Mouse (Mus musculus): ENCODE measurements around the gene Herpud2. TPM values are rescaled to one million over a fixed set of nuclear protein-coding genes. Genes with fewer than 3 reads are reported as not detected.

Herpud2 gene
- total RNA-seq (2021) = 10 to 100 TPM; 53.1 to 54.8 TPM
- long read RNA-seq, experiment 1, transcript Herpud2-201 (8 exons, 2,781 nt) = major isoform, 57 of 76 reads
- long read RNA-seq, experiment 1, partial matches to known transcripts = 4 of 76 reads
- long read RNA-seq, experiment 1, other reads (novel, unspliced or antisense) = 13 of 76 reads
- long read RNA-seq, experiment 2, transcript Herpud2-201 (8 exons, 2,781 nt) = major isoform, 37 of 51 reads
- long read RNA-seq, experiment 2, partial matches to known transcripts = 2 of 51 reads
- long read RNA-seq, experiment 2, other reads (novel, unspliced or antisense) = 10 of 51 reads

GRCm38 (mm10) chr9:25151611-25152241 lies at the start of gene Herpud2:
Herpud2 (minus strand) TSS chr9:25151820.
- DNase-seq (ENCODE audit: low spot score in 2 of 2) = peak; percentile 84 to 92

GRCm38 (mm10) chr9:25200987-25201386 lies 49.4 kb upstream of the Herpud2 start:
- no peak for DNase-seq (ENCODE audit: low spot score in 2 of 2)

GRCm38 (mm10) chr9:25200148-25200547 lies 48.5 kb upstream of the Herpud2 start:
- DNase-seq (ENCODE audit: low spot score in 2 of 2) = no peak

GRCm38 (mm10) chr9:25196746-25197145 lies 45.1 kb upstream of the Herpud2 start:
- no peak for DNase-seq (ENCODE audit: low spot score in 2 of 2)

GRCm38 (mm10) chr9:25191612-25192011 lies 40.0 kb upstream of the Herpud2 start:
- no peak for DNase-seq (ENCODE audit: low spot score in 2 of 2)

GRCm38 (mm10) chr9:25186501-25186900 lies 34.9 kb upstream of the Herpud2 start:
- no peak for DNase-seq (ENCODE audit: low spot score in 2 of 2)

- no peak for DNase-seq (ENCODE audit: low spot score in 2 of 2)
These were observed 34.2 kb upstream of the Herpud2 start for GRCm38 (mm10) chr9:25185854-25186253.

- DNase-seq (ENCODE audit: low spot score in 2 of 2) = no peak
These were observed 33.0 kb upstream of the Herpud2 start for GRCm38 (mm10) chr9:25184606-25185005.

GRCm38 (mm10) chr9:25178066-25178465 lies 26.4 kb upstream of the Herpud2 start:
- DNase-seq (ENCODE audit: low spot score in 2 of 2) = no peak

GRCm38 (mm10) chr9:25177201-25177600 lies 25.6 kb upstream of the Herpud2 start:
- DNase-seq (ENCODE audit: low spot score in 2 of 2) = no peak

GRCm38 (mm10) chr9:25176562-25176961 lies 24.9 kb upstream of the Herpud2 start:
- no peak for DNase-seq (ENCODE audit: low spot score in 2 of 2)

GRCm38 (mm10) chr9:25175978-25176377 lies 24.4 kb upstream of the Herpud2 start:
- DNase-seq (ENCODE audit: low spot score in 2 of 2) = no peak

- peak; percentile 77 to 85 for DNase-seq (ENCODE audit: low spot score in 2 of 2)
These were observed 23.4 kb upstream of the Herpud2 start for GRCm38 (mm10) chr9:25175039-25175442.

- DNase-seq (ENCODE audit: low spot score in 2 of 2) = no peak
These were observed 23.0 kb upstream of the Herpud2 start for GRCm38 (mm10) chr9:25174614-25175013.

GRCm38 (mm10) chr9:25173171-25173570 lies 21.6 kb upstream of the Herpud2 start:
- DNase-seq (ENCODE audit: low spot score in 2 of 2) = peak in 1 of 2 experiments; percentile 29

- DNase-seq (ENCODE audit: low spot score in 2 of 2) = no peak
These were observed 18.0 kb upstream of the Herpud2 start for GRCm38 (mm10) chr9:25169626-25170025.

GRCm38 (mm10) chr9:25167458-25168084 lies 16.0 kb upstream of the Herpud2 start:
- peak; percentile 78 to 81 for DNase-seq (ENCODE audit: low spot score in 2 of 2)

- DNase-seq (ENCODE audit: low spot score in 2 of 2) = no peak
These were observed 6.6 kb upstream of the Herpud2 start for GRCm38 (mm10) chr9:25158218-25158617.

- no peak for DNase-seq (ENCODE audit: low spot score in 2 of 2)
These were observed 4.8 kb upstream of the Herpud2 start for GRCm38 (mm10) chr9:25156377-25156776.

GRCm38 (mm10) chr9:25153066-25153465 lies 1.4 kb upstream of the Herpud2 start:
- no peak for DNase-seq (ENCODE audit: low spot score in 2 of 2)

- no peak for DNase-seq (ENCODE audit: low spot score in 2 of 2)
These were observed 837 bp upstream of the Herpud2 start for GRCm38 (mm10) chr9:25152457-25152856.

Measured in left cerebral cortex, adult 18-20 months (tissue).